Mouse (Mus musculus) bone marrow, adult 2 months (tissue): ENCODE data around the gene Chst11.

Experiments used
- CTCF ChIP-seq: fragments of 200-500 bp; IDR thresholded peaks from 2 replicates; pipeline ENCODE4 v1.5.1; 2011; ENCODE audit warnings: low read length, control low read depth; ENCODE audit not compliant: control insufficient read depth, insufficient read depth
- POLR2A ChIP-seq: fragments of 200-500 bp; IDR thresholded peaks from 2 replicates; pipeline ENCODE4 v1.6.1; 2011; ENCODE audit warnings: low read depth, mild to moderate bottlenecking, control low read depth, low read length, borderline replicate concordance; ENCODE audit not compliant: control insufficient read depth

GRCm38 (mm10) chr10:83119016-83119415, 133.7 kb downstream of the Chst11 start:
- TF ChIP-seq POLR2A (no peak), CTCF (no peak)
